Mouse (Mus musculus) left cerebral cortex, adult 2 months (tissue): ENCODE results near the gene Mllt10. TPM values are rescaled to one million over a fixed set of nuclear protein-coding genes. Genes with fewer than 3 reads are reported as not detected.

Experiments used
- DNase-seq, 2 experiments: peaks; one replicate each; pipeline ENCODE4 v3.0.0; 2021 to 2022; ENCODE audit warnings: low spot score in 2 of 2, mixed read lengths in 1 of 2; ENCODE audit errors: extremely low spot score in 1 of 2
- H3K27ac ChIP-seq: fragments of 200-600 bp; 2 replicates; pipeline ENCODE4 v1.8.1; 2022
- H3K4me3 ChIP-seq: fragments of 200-600 bp; 2 replicates; pipeline ENCODE4 v1.8.1; 2022
- CTCF ChIP-seq: fragments of 200-600 bp; IDR thresholded peaks from 2 replicates; pipeline ENCODE4 v1.8.1; 2022; ENCODE audit warnings: antibody characterized with exemption, mild to moderate bottlenecking, moderate library complexity
- intact Hi-C: fragments of 180-260 bp; cut with DNase I; formaldehyde crosslinking; loops from one replicate; pipeline ENCODE4 v1.15.1; 2025
- total RNA-seq, 2 experiments: library from RNA; stranded (reverse); gene quantifications; 2 replicates each; pipeline ENCODE4 v1.2.3; 2021

Gene Mllt10
- total RNA-seq, 2 experiments from 2014 or later = 51.6 to 52.1 TPM

DNA sequence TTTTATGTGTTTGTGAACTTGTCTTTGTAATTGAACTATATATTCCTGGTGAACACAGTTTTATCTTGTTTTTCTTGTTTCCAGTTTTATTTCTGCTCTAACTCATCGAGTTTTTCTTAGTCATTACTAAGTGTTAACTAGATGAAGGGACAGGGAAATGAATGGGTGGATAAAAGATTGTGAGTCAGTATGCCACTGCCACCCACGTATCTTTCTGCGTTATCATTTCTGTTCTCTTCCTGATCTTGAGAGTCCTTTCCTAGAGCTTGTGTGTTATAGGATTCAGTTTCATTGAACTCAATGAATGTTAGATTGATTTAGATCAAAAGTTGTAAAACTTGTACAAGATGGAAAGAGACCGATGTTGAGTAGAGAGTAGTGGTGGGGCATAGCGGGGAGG, 125.3 kb downstream of the Mllt10 start:
- H3K4me3 ChIP-seq = no peak overlapping the region
- H3K27ac ChIP-seq = no peak overlapping the region
- TF ChIP-seq CTCF = no peak
- intact Hi-C loops = no loop called here
- no peak for DNase-seq

GRCm38 (mm10) chr2:18181631-18182030, 126.6 kb downstream of the Mllt10 start:
- no peak for TF ChIP-seq CTCF
- no peak for DNase-seq
- H3K27ac ChIP-seq = no peak overlapping the region
- H3K4me3 ChIP-seq = no peak overlapping the region
- intact Hi-C loops = no loop called here

DNA sequence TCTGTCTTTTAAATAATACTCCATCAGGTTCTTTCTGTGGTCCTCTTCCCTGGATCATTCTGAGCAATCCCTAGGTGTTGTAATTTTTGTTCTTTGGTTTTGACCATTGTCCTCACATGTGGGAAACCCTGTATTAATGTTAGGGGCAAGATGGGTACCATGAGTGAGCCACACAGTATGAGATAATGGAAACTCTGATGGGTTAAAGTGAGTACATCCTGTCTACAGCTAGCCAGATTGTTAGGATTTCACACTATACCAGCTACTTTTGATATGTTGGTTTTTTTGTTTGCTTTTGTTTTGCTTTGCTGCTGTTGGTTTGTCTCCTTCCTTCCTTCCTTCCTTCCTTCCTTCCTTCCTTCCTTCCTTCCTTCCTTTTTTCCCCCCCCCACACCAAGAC, 128.0 kb downstream of the Mllt10 start:
- no peak overlapping the region for H3K27ac ChIP-seq
- no peak for TF ChIP-seq CTCF
- intact Hi-C loops = no loop called here
- DNase-seq = no peak
- no peak overlapping the region for H3K4me3 ChIP-seq

DNA sequence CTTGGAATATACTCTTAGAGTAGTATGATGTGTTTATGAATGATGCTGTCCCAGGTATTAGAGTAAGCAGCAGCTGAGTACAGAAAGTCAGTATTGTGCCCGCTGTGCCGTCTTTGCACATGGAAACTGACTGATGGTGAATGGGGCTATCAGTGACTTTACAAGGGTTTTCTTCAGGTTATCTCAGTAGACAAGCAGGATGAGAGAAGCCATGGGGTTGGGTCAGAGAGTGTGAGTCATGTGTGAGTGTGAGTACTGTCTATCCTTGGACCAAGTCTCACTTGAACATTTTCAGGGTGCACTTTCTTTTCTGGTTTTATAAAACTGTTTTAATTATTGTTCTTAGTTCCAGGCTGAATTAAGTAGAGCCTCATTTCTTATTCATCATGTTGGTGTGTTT, 133.3 kb downstream of the Mllt10 start:
- Histone ChIP-seq H3K4me3 (no peak overlapping the region), H3K27ac (no peak overlapping the region)
- no peak for TF ChIP-seq CTCF
- no peak for DNase-seq
- intact Hi-C loops = no loop called here

DNA sequence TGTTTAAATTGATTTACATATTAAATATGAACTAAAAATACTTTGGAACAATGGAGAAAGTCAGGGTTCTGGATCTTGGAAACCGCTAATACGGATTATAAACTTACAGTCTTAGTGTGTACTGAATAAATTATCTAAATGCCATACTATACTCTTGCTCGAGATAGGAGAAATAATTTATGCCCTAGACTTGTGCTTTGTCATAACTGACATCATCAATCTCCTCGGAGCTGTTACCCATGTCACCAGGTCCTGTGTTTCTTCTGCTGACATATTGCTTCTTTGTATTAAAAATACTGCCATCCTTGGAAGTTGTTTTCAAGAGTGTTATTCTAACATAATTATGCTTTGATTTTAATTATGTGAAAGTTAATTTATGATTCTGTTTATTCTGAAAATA, 140.2 kb downstream of the Mllt10 start:
- H3K27ac ChIP-seq = no peak overlapping the region
- intact Hi-C loops = no loop called here

GRCm38 (mm10) chr2:18195691-18196396, 140.8 kb downstream of the Mllt10 start:
- no peak for DNase-seq
- intact Hi-C loops = no loop called here
- TF ChIP-seq CTCF = no peak
- Histone ChIP-seq H3K27ac (no peak overlapping the region), H3K4me3 (no peak overlapping the region)

More for the DNA sequence above, 140.2 kb downstream of the Mllt10 start:
- no peak for DNase-seq
- TF ChIP-seq CTCF = no peak
- no peak overlapping the region for H3K4me3 ChIP-seq

DNA sequence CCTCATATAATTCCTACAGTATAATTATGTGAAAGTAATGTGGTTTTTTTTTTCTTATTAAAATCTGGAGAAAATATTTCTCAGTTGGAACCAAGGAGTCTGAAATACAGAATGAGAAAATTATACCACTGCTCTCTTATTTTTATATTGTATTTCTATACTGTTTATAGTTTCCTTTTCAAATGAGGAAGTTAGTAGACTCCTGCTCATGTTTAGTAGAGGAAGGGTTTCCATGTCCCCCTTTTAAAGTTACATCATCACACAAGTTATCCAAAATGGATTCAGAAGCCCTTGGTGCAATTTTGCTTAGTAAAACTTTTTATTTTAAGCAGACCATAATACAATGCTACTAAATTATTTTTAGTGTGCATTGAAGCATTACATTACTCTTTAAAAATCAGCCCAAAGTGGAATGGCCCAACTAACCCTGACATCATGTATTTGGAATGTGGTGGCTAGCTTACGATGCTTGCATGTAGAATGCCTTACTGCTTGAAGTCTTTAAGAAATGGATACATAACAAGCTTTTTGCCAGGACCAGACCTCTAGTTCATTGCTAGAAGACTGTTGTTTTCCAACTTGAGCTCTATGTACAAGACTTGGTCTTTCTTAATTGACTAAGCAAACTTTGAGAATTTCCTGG, 146.9 kb downstream of the Mllt10 start:
- intact Hi-C loops = no loop called here

DNA sequence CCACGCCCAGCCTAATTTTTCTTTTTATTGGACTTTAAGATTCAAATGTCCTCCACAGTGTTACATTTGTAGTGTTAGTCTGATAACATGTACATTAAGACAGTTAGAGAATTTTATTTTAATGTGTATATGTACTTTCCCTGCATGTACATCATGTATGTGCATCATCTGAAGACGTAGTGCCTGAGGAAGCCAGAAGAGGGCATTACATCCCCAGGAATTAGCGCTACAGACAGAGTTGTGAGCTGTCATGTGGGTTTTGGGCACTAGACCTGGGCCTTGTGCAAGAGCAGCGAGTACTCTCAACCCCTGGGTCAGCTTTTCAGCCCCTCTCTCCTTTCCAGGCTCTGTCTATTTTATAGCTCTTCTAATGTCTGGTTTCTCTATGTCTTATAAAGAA, 147.9 kb downstream of the Mllt10 start:
- H3K4me3 ChIP-seq = no peak overlapping the region
- H3K27ac ChIP-seq = no peak overlapping the region
- TF ChIP-seq CTCF = no peak; the same call in none of the 2 replicates
- no peak for DNase-seq
- intact Hi-C loops = no loop called here

More for the DNA sequence above, 146.9 kb downstream of the Mllt10 start:
- no peak overlapping the region for H3K27ac ChIP-seq
- no peak for TF ChIP-seq CTCF
- no peak for DNase-seq
- no peak overlapping the region for H3K4me3 ChIP-seq

DNA sequence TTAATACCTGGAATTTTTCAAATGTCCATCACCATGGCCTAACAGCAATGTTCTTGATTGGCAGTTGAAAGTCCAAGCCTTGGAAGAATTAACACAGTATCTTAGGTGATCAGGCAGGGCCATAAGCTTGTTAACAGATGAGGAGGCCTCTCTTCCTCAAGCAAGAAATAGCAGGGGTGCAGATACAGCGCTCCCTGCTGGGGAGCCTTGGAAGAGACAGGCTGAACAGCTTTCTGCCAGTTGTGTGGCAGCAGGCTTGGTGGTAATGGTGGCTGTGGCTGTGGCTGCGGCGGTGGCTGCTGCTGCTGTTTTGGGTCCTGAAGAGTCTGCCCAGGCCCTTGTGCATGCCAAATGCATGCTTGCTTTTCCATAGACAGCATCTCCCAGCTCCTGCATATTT, 150.1 kb downstream of the Mllt10 start:
- TF ChIP-seq CTCF = peak; percentile 66
- DNase-seq = peak; percentile 31 to 46
- H3K27ac ChIP-seq = 0 out of 2 replicates have a peak overlapping the region, but pooled peaks have one; percentile 3
- no peak overlapping the region for H3K4me3 ChIP-seq
- intact Hi-C loops = loop anchor here (2.0 kb wide), 1 partner anchor 176 kb away; no protein-coding TSS in a partner anchor

GRCm38 (mm10) chr2:18206811-18207210, 151.8 kb downstream of the Mllt10 start:
- TF ChIP-seq CTCF = no peak; the same call in 1 of the 2 replicates
- DNase-seq = peak in 1 of 2 experiments; percentile 46
- H3K27ac ChIP-seq = peak overlapping the region; percentile 48
- intact Hi-C loops = no loop called here
- H3K4me3 ChIP-seq = no peak overlapping the region

DNA sequence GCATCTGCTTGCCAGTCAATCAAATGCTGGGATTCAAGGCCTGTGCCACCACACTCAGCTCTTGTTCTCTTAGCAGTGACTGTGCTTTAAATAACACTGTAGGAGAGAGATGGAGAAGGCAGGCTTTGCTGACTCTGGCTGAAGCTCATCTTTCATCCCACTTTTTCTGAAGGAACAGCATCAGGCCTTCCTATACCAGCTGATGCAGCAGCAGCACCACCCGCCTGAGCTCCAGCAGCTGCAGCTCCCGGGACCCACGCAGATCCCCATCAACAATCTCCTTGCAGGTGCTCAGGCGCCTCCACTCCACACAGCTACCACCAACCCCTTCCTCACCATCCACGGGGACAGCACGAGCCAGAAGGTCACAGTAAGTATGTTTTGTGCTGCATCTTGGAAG, 153.5 kb downstream of the Mllt10 start:
- intact Hi-C loops = no loop called here
- peak; percentile 54 to 69 for DNase-seq
- Histone ChIP-seq H3K27ac (peak overlapping the region; percentile 77), H3K4me3 (no peak overlapping the region)
- no peak for TF ChIP-seq CTCF

DNA sequence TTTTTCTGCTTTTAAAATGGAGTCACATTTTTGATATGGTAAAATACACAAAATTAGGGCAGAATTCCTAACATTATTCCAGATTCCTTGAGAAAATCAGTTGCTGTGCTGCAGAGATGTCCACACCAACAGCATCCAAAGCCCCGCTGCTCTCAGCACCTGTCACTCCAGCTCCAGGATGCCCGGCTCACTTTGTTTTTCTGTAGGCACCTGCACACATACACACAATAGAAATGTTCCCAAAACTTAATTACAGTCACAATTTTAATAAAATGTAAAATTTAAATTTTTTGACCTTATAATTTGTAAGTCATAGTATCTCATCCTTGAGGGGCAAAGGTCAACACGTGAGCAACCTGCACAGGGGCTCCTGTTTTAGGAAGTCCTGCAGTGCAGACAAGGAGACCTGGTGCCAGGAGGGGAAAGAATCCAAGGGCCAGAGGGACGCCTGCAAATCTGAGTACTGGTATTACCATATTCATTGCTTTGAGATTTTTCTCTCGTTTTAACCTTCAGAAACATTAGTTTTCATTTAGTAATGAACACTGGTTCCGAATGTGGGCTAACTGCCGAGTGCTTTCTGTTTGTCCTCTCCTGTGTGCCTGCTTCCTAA, 154.3 kb downstream of the Mllt10 start:
- no peak for TF ChIP-seq CTCF
- intact Hi-C loops = no loop called here
- DNase-seq = no peak

More for the DNA sequence above, 154.3 kb downstream of the Mllt10 start:
- Histone ChIP-seq H3K4me3 (no peak overlapping the region), H3K27ac (peak overlapping the region; percentile 77)
